Mouse (Mus musculus): ENCODE measurements around the gene Msl2. TPM values are rescaled to one million over a fixed set of nuclear protein-coding genes. Genes with fewer than 3 reads are reported as not detected.

Gene Msl2
- polyA plus RNA-seq, 1 experiment, result 46.1 TPM

DNA sequence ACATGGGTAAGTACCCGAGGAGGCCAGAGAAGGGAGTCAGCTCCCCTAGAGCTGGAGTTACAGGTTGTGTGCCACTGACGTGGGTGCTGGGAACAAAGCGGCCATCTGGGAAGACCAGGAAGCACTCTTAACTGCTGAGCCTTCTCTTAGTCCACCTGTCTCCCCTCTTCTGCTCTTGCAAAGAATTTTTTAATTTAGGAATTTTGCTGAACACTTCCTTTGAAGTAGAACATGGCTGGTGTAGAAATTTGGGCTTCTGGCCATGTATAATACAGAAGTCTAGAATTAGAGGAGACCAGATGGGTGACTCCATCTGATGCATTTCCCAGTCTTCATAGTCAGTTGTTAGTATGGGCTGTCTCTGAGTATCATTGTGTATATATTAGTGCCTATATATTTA, 9.8 kb downstream of the Msl2 start:
- TF ChIP-seq POLR2A (IDR thresholded peaks at IDR 0.05; ENCODE audit: insufficient read depth, low read length), result no peak
- TF ChIP-seq CTCF (IDR thresholded peaks at IDR 0.05; ENCODE audit: low read depth, low read length), result no peak
- no peak for TF ChIP-seq EP300 (IDR thresholded peaks at IDR 0.05; ENCODE audit: insufficient read depth, low read depth, low read length)
- Histone ChIP-seq H3K27ac (ENCODE audit: insufficient read depth, low read length) (no peak overlapping the region), H3K27me3 (ENCODE audit: control insufficient read depth, insufficient read depth, low read length, poor library complexity, severe bottlenecking) (no peaks in the 10 kb centered on the region), H3K4me3 (ENCODE audit: low read depth, low read length) (no peak overlapping the region), H3K9ac (ENCODE audit: low read depth, poor library complexity, severe bottlenecking) (no peak overlapping the region), H3K36me3 (ENCODE audit: control insufficient read depth, insufficient read depth, low read length, poor library complexity, severe bottlenecking) (no peaks in the 10 kb centered on the region; the same call in 1 of the 2 replicates), H3K4me1 (ENCODE audit: control insufficient read depth, insufficient read depth, low read length) (peaks cover 1% of the 10 kb centered on the region), H3K9me3 (replicated peaks; ENCODE audit: control insufficient read depth, insufficient read depth, low read length, poor library complexity, severe bottlenecking) (no peaks in the 10 kb centered on the region)

DNA sequence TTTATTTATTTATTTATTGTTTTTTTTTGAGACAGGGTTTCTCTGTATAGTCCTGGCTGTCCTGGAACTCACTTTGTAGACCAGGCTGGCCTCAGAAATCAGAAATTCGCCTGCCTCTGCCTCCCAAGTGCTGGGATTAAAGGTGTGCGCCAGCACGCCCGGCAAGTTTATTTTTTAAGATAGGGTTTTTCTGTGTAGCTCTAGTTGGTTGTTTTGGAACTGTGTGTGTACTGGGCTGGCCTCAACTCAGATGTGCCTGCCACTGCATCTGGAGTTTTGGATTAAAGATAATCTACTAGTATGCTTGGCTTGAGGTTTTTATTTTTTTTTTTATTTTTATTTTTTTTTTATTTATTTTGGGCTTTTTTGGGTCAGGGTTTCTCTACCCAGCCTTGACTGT, 21.5 kb downstream of the Msl2 start:
- Histone ChIP-seq H3K9me3 (replicated peaks; ENCODE audit: control insufficient read depth, insufficient read depth, low read length, poor library complexity, severe bottlenecking) (no peaks in the 10 kb centered on the region), H3K4me3 (ENCODE audit: low read depth, low read length) (no peak overlapping the region), H3K36me3 (ENCODE audit: control insufficient read depth, insufficient read depth, low read length, poor library complexity, severe bottlenecking) (peaks cover 2% of the 10 kb centered on the region), H3K27ac (ENCODE audit: insufficient read depth, low read length) (no peak overlapping the region), H3K27me3 (ENCODE audit: control insufficient read depth, insufficient read depth, low read length, poor library complexity, severe bottlenecking) (no peaks in the 10 kb centered on the region), H3K9ac (ENCODE audit: low read depth, poor library complexity, severe bottlenecking) (no peak overlapping the region), H3K4me1 (ENCODE audit: control insufficient read depth, insufficient read depth, low read length) (no peaks in the 10 kb centered on the region)
- TF ChIP-seq EP300 (IDR thresholded peaks at IDR 0.05; ENCODE audit: insufficient read depth, low read depth, low read length) (no peak), POLR2A (IDR thresholded peaks at IDR 0.05; ENCODE audit: insufficient read depth, low read length) (no peak), CTCF (IDR thresholded peaks at IDR 0.05; ENCODE audit: low read depth, low read length) (no peak)

DNA sequence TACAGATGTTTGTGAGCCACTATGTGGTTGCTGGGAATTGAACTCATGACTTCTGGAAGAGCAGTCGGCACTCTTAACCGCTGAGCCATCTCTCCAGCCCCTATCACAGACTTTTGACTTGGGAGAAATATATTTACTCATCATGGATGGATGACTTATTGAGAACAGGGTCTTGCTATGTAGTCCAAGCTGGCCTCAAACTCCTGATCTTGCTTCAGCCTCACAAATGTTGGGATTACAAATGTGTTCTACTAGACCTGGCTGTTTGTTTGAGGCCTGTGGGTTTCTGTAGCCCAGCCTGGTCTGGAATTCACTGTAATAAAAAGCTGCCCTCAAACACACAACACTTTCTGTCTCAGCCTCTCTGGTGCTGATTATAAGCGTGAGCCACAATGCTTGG, 22.6 kb downstream of the Msl2 start:
- Histone ChIP-seq H3K4me3 (ENCODE audit: low read depth, low read length) (no peak overlapping the region), H3K4me1 (ENCODE audit: control insufficient read depth, insufficient read depth, low read length) (no peaks in the 10 kb centered on the region), H3K9ac (ENCODE audit: low read depth, poor library complexity, severe bottlenecking) (no peak overlapping the region), H3K9me3 (replicated peaks; ENCODE audit: control insufficient read depth, insufficient read depth, low read length, poor library complexity, severe bottlenecking) (no peaks in the 10 kb centered on the region), H3K27ac (ENCODE audit: insufficient read depth, low read length) (no peak overlapping the region), H3K36me3 (ENCODE audit: control insufficient read depth, insufficient read depth, low read length, poor library complexity, severe bottlenecking) (peaks cover 12% of the 10 kb centered on the region), H3K27me3 (ENCODE audit: control insufficient read depth, insufficient read depth, low read length, poor library complexity, severe bottlenecking) (no peaks in the 10 kb centered on the region)
- TF ChIP-seq EP300 (IDR thresholded peaks at IDR 0.05; ENCODE audit: insufficient read depth, low read depth, low read length) (no peak), POLR2A (IDR thresholded peaks at IDR 0.05; ENCODE audit: insufficient read depth, low read length) (no peak), CTCF (IDR thresholded peaks at IDR 0.05; ENCODE audit: low read depth, low read length) (no peak)

DNA sequence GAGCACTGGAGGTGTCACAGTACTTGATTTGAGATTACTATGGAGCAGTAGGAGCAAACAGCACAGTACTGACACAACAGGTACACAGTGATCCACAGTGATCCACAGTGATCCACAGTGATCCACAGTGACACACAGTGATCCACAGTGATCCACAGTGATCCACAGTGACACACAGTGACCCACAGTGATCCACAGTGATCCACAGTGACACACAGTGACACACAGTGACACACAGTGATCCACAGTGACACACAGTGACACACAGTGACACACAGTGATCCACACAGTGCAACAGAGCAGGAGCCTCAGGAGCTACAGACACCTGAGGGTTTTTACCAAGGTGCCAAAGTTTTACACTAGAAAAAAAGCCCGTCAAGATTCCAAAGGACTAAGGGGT, 23.6 kb downstream of the Msl2 start:
- no peaks in the 10 kb centered on the region for H3K9me3 ChIP-seq (replicated peaks; ENCODE audit: control insufficient read depth, insufficient read depth, low read length, poor library complexity, severe bottlenecking)
- peaks cover 21% of the 10 kb centered on the region for H3K36me3 ChIP-seq (ENCODE audit: control insufficient read depth, insufficient read depth, low read length, poor library complexity, severe bottlenecking)
- no peak overlapping the region for H3K4me3 ChIP-seq (ENCODE audit: low read depth, low read length)
- H3K27ac ChIP-seq (ENCODE audit: insufficient read depth, low read length), result no peak overlapping the region
- TF ChIP-seq POLR2A (IDR thresholded peaks at IDR 0.05; ENCODE audit: insufficient read depth, low read length), result no peak
- no peak for TF ChIP-seq CTCF (IDR thresholded peaks at IDR 0.05; ENCODE audit: low read depth, low read length)
- no peak for TF ChIP-seq EP300 (IDR thresholded peaks at IDR 0.05; ENCODE audit: insufficient read depth, low read depth, low read length)
- H3K4me1 ChIP-seq (ENCODE audit: control insufficient read depth, insufficient read depth, low read length), result no peaks in the 10 kb centered on the region
- no peaks in the 10 kb centered on the region for H3K27me3 ChIP-seq (ENCODE audit: control insufficient read depth, insufficient read depth, low read length, poor library complexity, severe bottlenecking)
- no peak overlapping the region for H3K9ac ChIP-seq (ENCODE audit: low read depth, poor library complexity, severe bottlenecking)

DNA sequence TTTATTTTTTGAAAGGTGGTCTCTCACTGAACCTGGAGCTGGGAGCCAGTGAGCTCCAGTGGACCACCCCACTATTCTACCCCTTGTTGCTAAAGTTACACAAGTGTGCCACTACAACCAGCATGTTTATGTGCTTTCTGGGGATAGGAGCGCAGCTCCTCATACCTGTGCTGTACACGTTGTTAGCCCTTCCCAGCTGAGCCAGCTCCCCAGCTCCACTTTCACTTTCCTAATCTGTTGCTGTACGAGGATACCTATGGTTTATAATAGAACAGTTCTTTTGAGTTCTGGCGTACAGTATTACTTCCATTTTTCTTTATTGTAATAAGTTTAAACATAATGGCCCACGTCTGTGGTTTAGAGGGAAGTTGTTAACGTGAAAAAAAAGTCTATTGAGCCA, 25.5 kb downstream of the Msl2 start:
- no peaks in the 10 kb centered on the region for H3K27me3 ChIP-seq (ENCODE audit: control insufficient read depth, insufficient read depth, low read length, poor library complexity, severe bottlenecking)
- H3K36me3 ChIP-seq (ENCODE audit: control insufficient read depth, insufficient read depth, low read length, poor library complexity, severe bottlenecking), result peaks cover 21% of the 10 kb centered on the region

DNA sequence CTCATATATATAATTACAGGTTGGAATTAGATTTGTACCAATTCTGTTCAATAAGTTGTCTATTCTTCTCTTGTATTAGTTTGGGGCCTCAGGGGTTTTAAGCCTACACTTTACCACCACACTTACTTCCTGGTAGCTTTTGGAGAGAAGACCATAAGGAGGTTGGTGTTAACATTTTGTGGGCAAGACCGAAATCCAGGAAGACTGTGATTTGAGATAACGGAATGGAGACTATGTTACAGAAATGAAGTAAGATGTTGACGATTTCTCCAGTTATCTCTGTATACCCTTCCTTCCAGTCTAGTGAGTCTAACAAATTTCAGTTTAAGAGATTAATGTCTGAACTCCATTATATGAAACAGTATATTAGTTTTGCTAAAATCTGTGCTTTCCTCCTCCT, 26.3 kb downstream of the Msl2 start:
- no peak overlapping the region for H3K9ac ChIP-seq (ENCODE audit: low read depth, poor library complexity, severe bottlenecking)
- no peaks in the 10 kb centered on the region for H3K9me3 ChIP-seq (replicated peaks; ENCODE audit: control insufficient read depth, insufficient read depth, low read length, poor library complexity, severe bottlenecking)
- no peak overlapping the region for H3K27ac ChIP-seq (ENCODE audit: insufficient read depth, low read length)
- peaks cover 21% of the 10 kb centered on the region for H3K36me3 ChIP-seq (ENCODE audit: control insufficient read depth, insufficient read depth, low read length, poor library complexity, severe bottlenecking)
- H3K4me3 ChIP-seq (ENCODE audit: low read depth, low read length), result no peak overlapping the region
- no peak for TF ChIP-seq EP300 (IDR thresholded peaks at IDR 0.05; ENCODE audit: insufficient read depth, low read depth, low read length)
- no peak for TF ChIP-seq POLR2A (IDR thresholded peaks at IDR 0.05; ENCODE audit: insufficient read depth, low read length)
- no peak for TF ChIP-seq CTCF (IDR thresholded peaks at IDR 0.05; ENCODE audit: low read depth, low read length)
- no peaks in the 10 kb centered on the region for H3K27me3 ChIP-seq (ENCODE audit: control insufficient read depth, insufficient read depth, low read length, poor library complexity, severe bottlenecking)
- H3K4me1 ChIP-seq (ENCODE audit: control insufficient read depth, insufficient read depth, low read length), result no peaks in the 10 kb centered on the region

More for the DNA sequence above, 25.5 kb downstream of the Msl2 start:
- Histone ChIP-seq H3K27ac (ENCODE audit: insufficient read depth, low read length) (no peak overlapping the region), H3K4me1 (ENCODE audit: control insufficient read depth, insufficient read depth, low read length) (no peaks in the 10 kb centered on the region), H3K4me3 (ENCODE audit: low read depth, low read length) (no peak overlapping the region), H3K9ac (ENCODE audit: low read depth, poor library complexity, severe bottlenecking) (no peak overlapping the region), H3K9me3 (replicated peaks; ENCODE audit: control insufficient read depth, insufficient read depth, low read length, poor library complexity, severe bottlenecking) (no peaks in the 10 kb centered on the region)
- no peak for TF ChIP-seq POLR2A (IDR thresholded peaks at IDR 0.05; ENCODE audit: insufficient read depth, low read length)
- no peak for TF ChIP-seq EP300 (IDR thresholded peaks at IDR 0.05; ENCODE audit: insufficient read depth, low read depth, low read length)
- TF ChIP-seq CTCF (IDR thresholded peaks at IDR 0.05; ENCODE audit: low read depth, low read length), result no peak
